Mouse (Mus musculus) frontal cortex, postnatal 36 days (tissue): ENCODE results near the gene Pradc1.
"Not testable (repeated sequence)": the region's sequence is repeated elsewhere in the genome, so short reads cannot be mapped to it uniquely, and the experiment has no call there.

ENCODE experiments used
- DNase-seq, 2 experiments: peaks; one replicate each; pipeline ENCODE4 v3.0.0; 2022; ENCODE audit warnings: low spot score in 2 of 2

The Pradc1 gene

DNA sequence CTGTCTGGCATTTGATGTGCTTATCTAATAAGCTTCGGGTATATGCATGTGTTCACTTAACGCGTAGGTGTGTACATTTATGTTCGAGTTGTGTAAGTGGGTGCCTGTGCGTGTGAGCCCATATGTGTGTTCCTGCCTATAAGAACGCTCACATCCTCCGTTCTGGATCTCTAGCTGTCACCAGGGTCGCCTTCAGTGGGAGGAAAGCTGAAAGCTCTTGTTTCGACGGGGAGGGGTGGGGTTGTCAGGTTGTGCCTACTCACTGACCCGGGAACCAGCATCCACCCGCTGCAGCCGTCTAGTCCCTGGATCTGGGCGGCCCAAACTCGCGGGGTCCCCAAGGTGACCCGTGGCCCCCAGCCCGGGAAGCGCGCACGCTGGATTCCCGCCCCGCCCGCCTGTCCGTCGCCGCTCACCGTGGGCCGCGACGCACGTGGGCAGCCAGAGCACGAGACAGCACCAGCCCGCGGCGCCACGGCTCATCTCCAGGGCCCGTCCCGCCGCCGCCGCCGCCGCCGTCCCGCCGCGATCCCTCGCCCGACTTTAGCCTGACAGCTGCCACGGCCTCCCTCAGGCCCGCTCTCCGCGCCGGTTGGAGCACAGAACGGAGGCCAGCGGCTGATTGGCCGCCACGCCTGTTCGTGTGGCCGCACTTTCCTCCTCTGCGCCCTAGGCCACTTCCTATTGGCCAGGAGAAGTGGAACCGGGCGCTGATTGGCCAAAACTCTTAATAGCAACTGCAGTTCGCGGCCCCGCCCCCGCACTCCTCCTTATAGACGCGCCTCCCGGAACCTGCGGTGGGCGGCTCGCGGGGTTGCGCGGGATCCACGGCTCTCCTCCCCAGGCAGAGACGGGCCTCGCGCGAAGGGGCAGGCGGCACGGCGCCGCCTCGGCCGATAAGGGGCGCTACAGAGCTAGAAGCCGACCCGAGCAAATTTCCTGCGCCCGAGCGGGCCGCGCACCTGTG, 790 bp downstream of the Pradc1 start, which contains the start of gene Cct7:
Gene Cct7 (plus strand): TSS at position 818 of the 967 bp plus-strand sequence.
- DNase-seq = peak; percentile 99 to 100

DNA sequence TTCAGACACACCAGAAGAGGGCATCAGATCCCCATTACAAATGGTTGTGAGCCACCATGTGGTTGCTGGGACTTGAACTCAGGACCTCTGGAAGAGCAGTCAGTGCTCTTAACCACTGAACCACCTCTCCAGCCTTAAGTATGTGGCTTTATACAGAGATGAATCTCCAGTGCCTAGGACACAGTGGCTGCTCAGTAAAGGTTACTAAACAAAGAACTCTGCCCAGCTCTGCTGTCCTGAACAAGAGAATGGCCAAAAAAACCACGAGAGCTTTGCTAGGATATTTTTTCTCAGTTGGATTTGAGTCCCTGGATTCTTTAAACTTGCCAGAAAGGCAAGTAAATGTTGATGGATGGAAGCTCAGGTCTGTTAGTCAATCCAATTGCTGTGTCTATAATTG, 1.6 kb downstream of the Pradc1 start:
- not testable (repeated sequence) for DNase-seq

DNA sequence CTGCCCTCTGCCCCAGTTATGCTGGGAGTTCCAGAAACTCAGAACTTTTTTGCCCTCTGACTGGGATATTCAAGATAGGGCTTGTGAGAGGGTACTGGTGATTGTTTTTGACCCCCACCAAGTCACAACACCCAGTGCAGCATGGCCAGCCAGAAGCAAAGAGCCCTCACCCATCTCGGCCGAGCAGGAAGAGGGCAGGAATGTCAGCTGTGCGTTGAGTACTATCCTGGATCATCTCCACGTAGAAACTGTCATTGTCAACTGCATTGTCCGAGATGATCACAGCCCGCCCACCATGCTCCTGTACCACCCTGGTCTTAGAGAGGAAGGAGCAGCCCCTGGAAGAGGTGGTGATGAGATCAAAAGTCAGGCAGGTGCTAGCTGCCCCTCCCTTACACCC, 4.4 kb downstream of the Pradc1 start:
- DNase-seq = no peak

DNA sequence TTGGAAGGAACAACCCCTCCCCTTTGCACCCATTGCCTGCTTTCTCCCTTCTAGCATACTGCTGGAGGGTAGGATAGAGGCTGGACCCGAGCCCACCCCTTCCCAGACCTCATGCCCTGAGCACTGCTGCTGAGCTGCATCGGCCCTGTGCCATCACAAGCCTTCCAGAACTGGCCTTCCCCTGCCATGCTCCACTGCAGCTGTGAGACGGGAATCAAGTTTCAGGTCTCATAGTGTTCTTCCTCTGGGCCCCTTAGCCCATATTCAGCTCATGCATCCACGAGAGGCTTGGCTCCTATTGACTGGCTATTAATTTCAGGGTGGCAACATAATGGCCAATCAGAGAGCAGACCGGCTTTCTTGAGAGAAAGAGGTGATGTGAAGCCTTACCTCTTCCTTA, 6.5 kb downstream of the Pradc1 start:
- DNase-seq = no peak

DNA sequence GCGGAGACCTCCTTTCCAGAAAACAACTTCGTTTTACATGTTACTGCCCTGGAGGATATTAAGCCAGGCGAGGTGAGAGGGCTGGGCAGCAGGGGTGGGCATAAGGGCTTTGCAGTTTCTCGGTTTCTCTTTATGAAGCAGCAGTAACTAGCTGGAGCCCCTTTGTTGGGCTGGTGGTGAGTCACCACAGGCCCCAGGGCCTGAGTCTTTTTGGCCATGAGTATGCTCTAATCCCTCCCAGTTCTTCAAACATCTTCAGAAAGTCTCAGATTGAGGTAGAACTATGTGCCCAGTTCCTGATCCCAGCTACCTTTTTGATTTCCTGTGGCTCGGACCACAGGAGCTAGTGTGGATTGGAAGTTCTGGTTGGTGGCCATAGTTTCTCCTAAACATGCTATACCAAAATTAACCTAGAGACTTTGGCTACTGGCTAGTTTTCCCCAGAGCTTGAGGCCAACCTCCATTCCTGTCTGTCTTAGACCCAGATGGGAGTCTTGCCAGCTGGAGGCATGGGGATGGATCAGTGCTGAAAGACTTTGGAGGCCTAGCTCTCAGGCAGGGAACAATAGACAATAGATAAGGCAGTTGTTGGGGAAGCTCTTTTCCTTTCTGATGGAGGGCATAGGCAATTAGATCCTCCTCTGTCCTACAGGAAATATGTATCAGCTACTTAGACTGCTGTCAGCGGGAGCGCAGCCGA, 7.4 kb downstream of the Pradc1 start:
- no peak for DNase-seq

DNA sequence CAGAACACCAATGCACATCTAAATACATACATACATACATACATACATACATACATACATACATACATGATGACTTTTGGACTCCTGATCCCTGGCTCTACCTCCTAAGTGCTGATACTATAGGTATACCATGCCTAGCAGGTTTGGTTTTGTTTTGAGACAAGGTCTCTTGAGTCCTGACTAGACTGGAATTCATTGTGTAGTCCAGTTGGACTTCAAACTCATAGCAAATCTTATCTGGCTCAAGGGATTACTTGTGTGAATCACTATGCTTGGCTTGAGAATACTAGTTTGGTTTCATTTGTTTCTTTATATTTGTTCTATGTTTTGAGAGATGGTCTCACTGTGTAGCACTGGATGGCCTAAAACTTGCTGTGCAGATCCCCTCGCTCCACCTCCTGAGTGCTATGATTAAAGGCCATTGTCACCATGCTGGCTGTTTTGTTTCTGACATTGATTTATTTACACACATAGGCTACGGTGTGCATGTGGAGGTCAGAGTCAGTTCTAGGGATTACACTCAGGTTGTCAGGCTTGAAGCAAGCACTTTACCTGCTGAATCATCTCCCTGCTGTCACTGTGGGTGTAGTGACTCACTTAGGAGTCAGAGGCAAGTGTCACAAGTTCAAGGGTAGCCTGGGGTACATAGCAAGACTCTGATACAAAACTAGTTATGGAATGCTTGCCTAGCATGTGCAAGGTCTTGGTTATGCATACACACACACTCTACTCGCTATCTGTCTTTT, 8.1 kb downstream of the Pradc1 start:
- DNase-seq = no peak

DNA sequence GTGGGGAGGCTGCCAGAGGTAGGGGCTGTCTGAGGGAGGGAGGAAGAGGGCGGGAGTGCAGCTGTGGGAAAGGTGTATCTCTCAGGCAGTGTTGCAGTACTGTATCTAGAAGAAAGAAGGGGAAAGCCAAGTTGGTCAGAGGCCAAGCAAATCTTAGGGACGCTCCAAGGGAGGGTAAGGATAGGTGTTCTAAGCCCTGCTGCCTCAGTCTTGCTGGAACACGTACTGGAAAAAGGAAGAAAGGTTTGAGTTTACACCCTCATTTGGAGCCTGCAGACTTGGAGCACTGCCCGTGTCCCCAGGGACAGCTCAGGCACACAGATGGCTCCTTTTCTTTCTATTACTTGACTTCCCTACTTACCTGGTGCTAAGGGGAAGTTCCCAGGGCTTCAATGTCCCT, 10.6 kb downstream of the Pradc1 start:
- DNase-seq = no peak

DNA sequence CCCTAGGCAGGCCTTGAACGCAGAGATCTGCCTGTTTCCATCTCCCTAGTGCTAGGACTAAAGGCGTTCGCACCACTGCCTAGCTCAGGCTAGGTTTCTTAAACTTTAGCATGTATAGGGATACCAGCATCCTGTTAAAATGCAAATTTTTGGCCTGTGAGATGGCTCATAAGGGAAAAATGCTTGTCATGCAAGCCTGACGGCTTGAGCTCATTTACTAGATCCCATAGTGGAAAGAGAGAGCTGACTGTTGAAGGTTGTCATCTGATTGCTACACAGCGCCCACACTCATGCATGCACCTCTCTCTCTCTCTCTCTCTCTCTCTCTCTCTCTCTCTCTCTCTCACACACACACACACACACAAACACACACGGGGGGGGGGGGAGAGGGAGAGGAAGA, 15.1 kb downstream of the Pradc1 start:
- DNase-seq = no peak

DNA sequence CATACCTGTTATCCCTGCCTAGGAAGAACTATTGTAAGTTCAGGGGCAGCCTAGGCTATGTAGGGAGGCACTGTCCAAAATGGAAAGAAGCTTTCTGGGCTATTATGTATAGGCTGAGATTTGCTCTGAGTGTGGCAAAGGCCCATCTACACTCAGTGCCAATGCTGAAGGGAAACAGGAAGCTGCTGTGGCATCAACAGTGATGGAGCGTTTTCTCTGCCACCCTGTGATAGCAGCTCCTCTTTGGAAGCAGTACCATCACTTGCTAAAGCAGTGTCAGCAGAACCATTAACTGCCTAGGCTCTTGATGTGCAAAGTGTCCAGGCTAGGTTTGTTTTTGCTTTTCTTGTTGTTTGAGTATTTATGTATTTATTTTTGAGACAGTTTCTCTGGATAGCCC, 15.6 kb downstream of the Pradc1 start:
- no peak for DNase-seq

DNA sequence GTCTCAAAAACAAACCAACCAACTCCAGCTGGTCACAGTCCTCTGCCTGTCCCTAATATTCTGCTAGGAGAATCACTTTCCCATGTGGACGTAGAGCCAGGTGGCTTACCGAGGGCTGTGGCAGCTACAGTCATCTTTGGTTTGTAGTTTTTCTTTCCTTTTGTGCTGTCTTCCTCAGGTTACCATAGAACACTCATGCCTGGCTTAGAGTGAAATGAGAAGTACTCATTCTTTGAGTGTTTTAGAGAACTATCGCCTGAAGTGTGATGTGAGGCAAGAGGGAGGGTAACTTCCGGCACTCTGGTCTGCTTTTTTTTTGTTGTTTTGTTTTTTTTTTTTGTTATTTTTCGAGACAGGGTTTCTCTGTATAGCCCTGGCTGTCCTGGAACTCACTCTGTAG, 17.9 kb downstream of the Pradc1 start:
- DNase-seq = no peak

DNA sequence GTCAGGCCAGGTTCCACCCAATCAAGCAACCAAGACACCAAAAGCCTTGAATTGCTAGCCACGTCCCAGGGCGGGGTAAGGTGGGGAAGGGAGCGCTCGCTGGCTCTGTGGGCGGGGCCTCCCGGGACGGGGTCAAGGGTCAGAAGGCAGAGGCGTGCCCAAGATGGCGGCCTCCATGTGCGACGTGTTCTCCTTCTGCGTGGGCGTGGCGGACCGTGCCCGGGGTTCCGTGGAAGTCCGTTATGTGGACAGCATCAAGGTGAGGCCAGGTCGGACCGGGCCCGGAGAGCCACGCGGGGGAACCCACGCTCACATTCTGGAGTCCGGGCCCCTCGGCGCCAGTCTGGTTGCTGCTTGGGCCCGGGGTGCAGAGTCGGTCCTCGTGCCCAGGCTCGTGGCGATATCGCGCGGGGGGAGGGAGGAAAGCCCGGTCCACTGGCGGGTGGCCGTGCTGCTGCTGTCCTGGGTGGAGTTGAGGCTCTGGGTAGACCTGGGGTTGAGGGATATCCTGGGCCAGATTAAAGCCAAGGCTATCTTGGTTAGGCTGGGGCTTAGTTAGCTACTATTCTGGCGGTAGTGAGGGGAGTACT, 19.8 kb downstream of the Pradc1 start, which contains the start of gene Smyd5:
Gene Smyd5 (plus strand): TSS at position 148 of the 590 bp plus-strand sequence.
- DNase-seq = peak; percentile 73 to 76

DNA sequence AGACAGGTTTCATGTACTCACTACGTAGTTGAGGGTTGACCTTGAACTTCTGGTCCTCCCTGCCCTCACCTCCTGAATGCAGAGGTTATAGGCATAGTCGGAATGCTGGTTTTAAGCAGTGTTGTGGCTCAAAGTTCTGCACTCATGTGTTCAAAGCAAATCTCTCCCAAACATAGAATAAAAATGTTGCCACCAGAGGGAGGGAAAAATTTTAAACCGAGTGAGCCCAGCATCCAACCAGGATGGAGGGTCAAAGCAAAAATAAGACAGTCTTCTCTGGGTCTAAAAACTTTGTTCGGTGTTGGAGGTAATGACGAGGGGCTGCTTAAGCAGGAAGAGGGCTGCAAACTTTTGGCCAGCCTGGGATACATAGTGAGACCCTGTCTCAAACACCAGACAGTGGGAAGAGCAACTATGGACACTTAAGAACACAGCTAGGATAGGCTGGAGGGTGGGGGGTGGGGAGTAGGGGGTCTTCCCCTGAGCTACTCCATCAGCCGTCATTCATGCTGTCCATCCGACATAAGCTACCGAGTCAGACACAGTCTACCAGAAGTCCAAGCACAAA, 20.4 kb downstream of the Pradc1 start:
- no peak for DNase-seq

DNA sequence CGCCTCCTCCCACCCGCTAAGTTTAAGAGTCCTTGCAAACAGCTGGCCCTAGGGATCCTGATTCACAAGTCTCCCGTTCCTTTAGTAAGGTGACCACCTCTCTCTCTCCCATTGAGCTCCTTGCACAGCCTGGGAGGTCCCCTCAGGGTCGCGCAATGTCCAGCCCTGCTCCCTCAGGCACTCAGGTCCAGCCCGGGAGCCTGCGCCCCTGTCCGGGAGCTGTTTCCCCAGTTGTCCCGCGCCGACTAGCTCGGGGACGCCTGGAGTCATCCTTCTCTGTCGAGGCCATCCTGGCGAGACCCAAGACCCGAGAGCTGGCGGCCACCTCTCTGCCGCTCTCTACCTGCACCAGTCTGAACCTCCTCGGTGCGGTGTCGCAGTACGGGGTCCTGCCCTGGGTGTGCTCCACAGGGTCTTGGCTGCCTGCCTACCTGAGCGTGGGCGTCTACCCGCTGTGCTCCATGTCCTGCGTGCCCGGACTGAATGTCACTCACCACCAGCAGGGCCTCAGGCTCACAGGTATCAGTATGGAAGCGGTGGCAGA, 27.9 kb downstream of the Pradc1 start, which contains the start of gene Noto:
Gene Noto (plus strand): TSS at position 51 of the 544 bp plus-strand sequence.
- DNase-seq = no peak

DNA sequence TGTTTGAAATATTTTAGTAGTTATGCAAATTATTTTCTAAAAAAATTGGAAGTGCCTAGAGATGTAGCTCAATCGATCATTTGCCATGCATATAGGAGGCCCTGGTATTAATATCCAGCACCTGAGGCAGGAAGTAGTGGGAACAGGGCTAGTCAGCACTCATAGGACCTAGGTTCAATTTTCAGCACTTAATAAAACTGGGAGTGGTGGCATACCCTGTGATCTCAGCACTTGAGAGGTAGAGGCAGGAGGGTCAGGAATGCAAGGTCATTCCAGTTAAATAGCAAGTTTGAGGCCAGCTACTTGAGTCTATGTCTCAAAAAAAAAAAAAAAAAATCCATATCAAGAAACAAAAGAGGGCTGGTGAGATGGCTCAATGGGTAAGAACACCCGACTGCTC, 32.6 kb downstream of the Pradc1 start:
- DNase-seq = no peak

DNA sequence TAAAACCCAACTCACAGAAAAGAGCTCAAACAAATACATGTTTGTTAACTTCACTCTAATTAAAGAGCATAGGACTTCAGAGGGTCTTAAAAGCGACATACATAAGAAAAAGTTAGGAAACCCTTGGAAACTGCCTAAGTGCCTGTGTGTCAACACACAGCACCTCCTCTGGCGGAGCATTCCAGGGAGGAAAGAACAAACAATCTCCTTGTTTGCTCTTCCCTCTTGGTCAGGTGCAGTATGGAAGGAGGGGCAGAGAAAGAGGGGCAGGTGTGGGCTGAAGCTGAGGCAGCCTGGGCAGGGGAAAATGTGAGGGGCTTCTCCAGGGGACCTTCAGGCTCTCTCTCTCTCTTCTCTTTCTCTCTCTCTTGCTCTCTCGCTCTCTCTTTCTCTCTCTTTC, 35.9 kb downstream of the Pradc1 start:
- DNase-seq = no peak

DNA sequence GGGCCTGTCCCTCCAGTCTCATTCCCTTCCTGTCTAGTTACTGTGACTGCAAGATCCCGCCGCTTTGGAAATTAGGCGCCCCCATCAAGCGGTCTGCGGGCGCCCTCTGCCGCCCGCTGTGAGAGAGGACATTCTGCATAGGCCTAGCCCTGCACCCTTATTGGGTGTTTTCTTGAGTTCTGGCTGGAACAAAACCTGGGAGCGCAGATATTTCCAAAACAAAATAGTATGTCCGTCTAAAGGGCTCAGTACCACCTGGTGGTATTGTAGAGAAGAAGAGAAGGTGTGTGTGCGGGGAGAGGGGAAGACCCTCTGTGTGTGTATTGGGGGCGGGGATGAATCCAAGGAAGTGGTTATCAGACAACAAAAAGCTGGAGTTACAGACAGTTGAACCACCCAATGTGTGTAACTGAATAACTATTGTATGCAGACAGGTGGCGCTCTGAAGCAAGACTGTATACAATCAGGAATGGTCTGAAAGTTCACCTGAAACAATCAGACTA, 40.9 kb downstream of the Pradc1 start:
- peak; percentile 30 to 31 for DNase-seq

DNA sequence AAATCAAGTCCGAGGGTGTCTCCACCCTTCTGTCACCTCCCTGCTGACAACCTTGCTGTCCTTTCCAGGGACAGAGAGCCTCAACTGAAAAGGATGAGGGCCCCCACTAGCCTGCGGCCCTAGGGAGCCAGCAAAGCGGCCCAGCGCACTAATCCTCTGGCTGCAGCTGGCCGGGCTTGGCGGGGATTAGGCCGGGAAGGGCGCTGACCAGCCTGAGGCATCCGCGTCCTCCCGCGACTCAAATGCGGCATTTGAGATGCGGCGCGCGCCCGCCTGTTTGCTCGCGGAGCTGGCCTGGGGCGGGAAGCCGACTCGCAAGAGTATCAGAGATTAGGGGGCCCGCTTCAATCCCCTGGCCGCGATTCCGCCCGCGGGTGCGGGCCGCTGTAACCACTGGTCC, 42.8 kb downstream of the Pradc1 start:
- no peak for DNase-seq

DNA sequence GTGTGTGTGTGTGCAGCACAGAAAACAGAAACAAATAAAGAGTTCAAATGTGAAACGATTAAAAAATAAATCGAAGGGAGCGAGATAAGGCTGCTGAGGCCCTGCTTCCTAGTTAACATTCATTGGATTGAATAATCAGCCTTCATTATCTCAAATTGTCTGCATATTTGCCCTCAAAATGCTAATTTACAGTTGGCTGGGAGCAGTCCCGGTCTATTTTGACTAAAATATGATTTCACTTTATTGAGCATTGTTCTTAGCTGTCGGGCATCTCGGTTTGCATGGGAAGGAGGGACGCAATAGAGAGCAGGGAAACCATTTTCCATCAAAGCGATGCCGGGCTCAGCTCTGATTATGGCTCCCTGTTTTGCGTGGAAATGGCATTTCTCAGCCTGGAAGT, 48.7 kb downstream of the Pradc1 start:
- no peak for DNase-seq

DNA sequence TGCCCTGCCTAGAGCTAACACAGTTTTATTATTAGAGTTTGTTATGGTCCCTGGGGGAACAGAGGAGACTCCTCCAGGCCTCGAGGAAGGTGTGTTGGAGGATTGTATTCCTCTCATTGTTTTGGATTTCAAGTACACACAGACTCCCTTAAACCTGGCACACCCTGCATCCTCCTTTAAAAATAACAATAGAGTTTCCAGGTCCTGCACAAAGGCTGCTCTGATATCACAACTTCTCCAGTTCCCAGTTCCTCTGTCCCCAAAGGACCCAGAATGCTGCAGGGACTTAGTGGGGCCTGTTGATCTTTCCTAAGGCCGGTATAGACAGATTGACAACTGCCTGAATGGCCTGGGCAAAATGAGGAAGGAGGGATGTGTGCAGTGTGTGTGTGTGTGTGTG, 49.2 kb downstream of the Pradc1 start:
- DNase-seq = no peak

DNA sequence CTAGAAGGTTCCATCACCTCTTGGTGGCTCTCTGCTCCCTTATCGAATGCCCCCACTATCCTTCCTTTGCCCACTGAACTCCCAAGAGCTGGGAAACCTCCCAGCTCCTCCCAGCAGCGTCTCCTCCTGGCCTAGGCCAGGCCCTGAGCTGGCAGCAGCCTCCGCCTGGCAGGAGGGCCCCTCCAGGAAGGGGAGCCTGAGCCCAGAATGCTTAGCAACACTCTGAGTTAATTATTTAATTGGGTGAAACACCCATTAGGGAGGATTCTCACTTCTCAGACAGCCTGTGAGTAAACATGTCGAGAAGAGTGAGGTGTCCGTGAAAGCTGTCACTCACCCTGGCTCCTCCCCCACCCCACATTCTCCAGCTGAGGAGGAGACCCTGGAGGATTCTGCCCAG, 52.1 kb downstream of the Pradc1 start:
- DNase-seq = no peak

DNA sequence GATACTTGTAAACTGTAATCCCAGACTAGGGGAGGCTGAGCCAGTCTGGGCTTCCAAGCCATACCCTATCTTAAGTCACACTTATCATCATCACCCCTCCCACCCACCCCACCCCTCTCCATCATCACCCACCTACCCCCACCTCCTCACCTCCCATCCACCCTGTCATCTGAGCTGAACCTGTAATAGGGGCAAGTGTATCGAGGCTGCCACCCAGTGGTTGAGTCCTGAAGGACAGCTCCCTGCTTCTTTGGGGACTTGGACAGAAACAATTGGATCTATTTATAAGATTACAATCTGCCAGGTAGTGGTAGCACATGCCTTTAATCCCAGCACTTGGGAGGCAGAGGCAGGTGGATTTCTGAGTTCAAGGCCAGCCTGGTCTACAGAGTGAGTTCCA, 54.6 kb downstream of the Pradc1 start:
- peak; percentile 38 to 52 for DNase-seq
